In genomic region chr13:114817751-114818360, GRCm38 (mm10) we compare ENCODE assay signal across 8 mouse cellular contexts. TPM values are rescaled to one million over a fixed set of nuclear protein-coding genes. Genes with fewer than 3 reads are reported as not detected.
DNase-seq lines count a peak whose midpoint lies in the region; ATAC-seq and TF ChIP-seq lines count a peak whose summit lies in the region.

TSS of gene Mocs2 (plus strand) at chr13:114818236.

- TF ChIP-seq POLR2A in brain, embryonic 14.5 days (IDR thresholded peaks at IDR 0.05; ENCODE audit: borderline replicate concordance, extremely low read depth, insufficient read depth, insufficient read length, poor library complexity, severe bottlenecking): peak; percentile 25; the same call in 1 of the 2 replicates

- H3K9ac ChIP-seq in heart, embryonic 12.5 days: peak within 1 kb of the TSS; percentile 79
- H3K9ac ChIP-seq in kidney, postnatal 0 days (ENCODE audit: low read depth, low read length): peak within 1 kb of the TSS; percentile 70
- H3K9ac ChIP-seq in liver, embryonic 11.5 days (ENCODE audit: low read depth, low read length): peak within 1 kb of the TSS; percentile 72
- H3K9ac ChIP-seq in stomach, embryonic 14.5 days (replicated peaks; ENCODE audit: low read depth, low read length): peak within 1 kb of the TSS; percentile 36

- no peaks in the 10 kb centered on the region for H3K9me3 ChIP-seq in erythroblast, embryonic 14.5 days (ENCODE audit: control insufficient read depth, low read length)
- no peaks in the 10 kb centered on the region for H3K9me3 ChIP-seq in heart, embryonic 12.5 days (replicated peaks)
- no peaks in the 10 kb centered on the region for H3K9me3 ChIP-seq in kidney, postnatal 0 days (replicated peaks; ENCODE audit: low read length)
- no peaks in the 10 kb centered on the region for H3K9me3 ChIP-seq in liver, embryonic 11.5 days (ENCODE audit: control insufficient read depth, low read length)
- H3K9me3 ChIP-seq in stomach, embryonic 14.5 days (ENCODE audit: control insufficient read depth, low read depth, low read length): no peaks in the 10 kb centered on the region

- H3K27ac ChIP-seq in heart, embryonic 12.5 days (ENCODE audit: poor library complexity, severe bottlenecking): no peak within 1 kb of the TSS
- peak within 1 kb of the TSS; percentile 64 for H3K27ac ChIP-seq in kidney, postnatal 0 days
- peak within 1 kb of the TSS; percentile 38 for H3K27ac ChIP-seq in liver, embryonic 11.5 days (ENCODE audit: low read depth, low read length)
- no peak within 1 kb of the TSS for H3K27ac ChIP-seq in stomach, embryonic 14.5 days (ENCODE audit: low read length)

- peaks cover 19% of the 10 kb centered on the region for H3K4me1 ChIP-seq in erythroblast, embryonic 14.5 days (ENCODE audit: control insufficient read depth)
- H3K4me1 ChIP-seq in heart, embryonic 12.5 days (replicated peaks): peaks cover 12% of the 10 kb centered on the region
- 0 out of 2 replicates have a peak, but pooled peaks cover 4% of the 10 kb centered on the region for H3K4me1 ChIP-seq in kidney, postnatal 0 days (replicated peaks; ENCODE audit: insufficient read depth, low read length)
- H3K4me1 ChIP-seq in liver, embryonic 11.5 days (replicated peaks; ENCODE audit: control insufficient read depth, insufficient read depth, low read length): peaks cover 7% of the 10 kb centered on the region
- peaks cover 7% of the 10 kb centered on the region; the same call in 1 of the 2 replicates for H3K4me1 ChIP-seq in stomach, embryonic 14.5 days (ENCODE audit: control insufficient read depth, insufficient read depth, low read length)

- peak within 1 kb of the TSS; percentile 60 for H3K4me3 ChIP-seq in C2C12 (ENCODE audit: insufficient read depth, poor library complexity, severe bottlenecking)
- peak within 1 kb of the TSS; percentile 86 for H3K4me3 ChIP-seq in erythroblast, embryonic 14.5 days (replicated peaks)
- peak within 1 kb of the TSS; percentile 75 for H3K4me3 ChIP-seq in heart, embryonic 12.5 days
- H3K4me3 ChIP-seq in kidney, postnatal 0 days (replicated peaks; ENCODE audit: low read depth, low read length): peak within 1 kb of the TSS; percentile 77
- H3K4me3 ChIP-seq in liver, embryonic 11.5 days (ENCODE audit: low read depth, low read length): peak within 1 kb of the TSS; percentile 79
- H3K4me3 ChIP-seq in stomach, embryonic 14.5 days (ENCODE audit: low read depth, low read length): peak within 1 kb of the TSS; percentile 68

- H3ac ChIP-seq in C2C12 (ENCODE audit: control insufficient read depth, insufficient read length, low read depth): peak within 1 kb of the TSS; percentile 83

- TF ChIP-seq CTCF in C2C12 (IDR thresholded peaks at IDR 0.05; ENCODE audit: control insufficient read depth, insufficient read depth, insufficient read length): no peak
- no peak for TF ChIP-seq CTCF in brain, embryonic 14.5 days (IDR thresholded peaks at IDR 0.05; ENCODE audit: borderline replicate concordance, extremely low read depth, insufficient read depth, insufficient read length)
- TF ChIP-seq CTCF in kidney, postnatal 0 days (IDR thresholded peaks at IDR 0.05; ENCODE audit: low read depth): peak; percentile 23; the same call in 1 of the 2 replicates

- DNase-seq in brain, embryonic 14.5 days (ENCODE audit: low read depth): peak; percentile 96
- peak; percentile 97 for DNase-seq in kidney, postnatal 0 days (ENCODE audit: low spot score)
- DNase-seq in liver, embryonic 11.5 days (ENCODE audit: low spot score): peak; percentile 92
- peak; percentile 98 for DNase-seq in naive thymus-derived CD4-positive, alpha-beta T cell, adult 2 months (ENCODE audit: low read depth)

- peaks cover 4% of the 10 kb centered on the region for H3K36me3 ChIP-seq in C2C12 (ENCODE audit: control insufficient read depth, insufficient read depth)
- peaks cover 18% of the 10 kb centered on the region for H3K36me3 ChIP-seq in erythroblast, embryonic 14.5 days (ENCODE audit: control insufficient read depth)
- peaks cover 10% of the 10 kb centered on the region; the same call in 1 of the 2 replicates for H3K36me3 ChIP-seq in heart, embryonic 12.5 days
- 0 out of 2 replicates have a peak, but pooled peaks cover 3% of the 10 kb centered on the region for H3K36me3 ChIP-seq in kidney, postnatal 0 days (ENCODE audit: insufficient read depth, low read length)
- peaks cover 3% of the 10 kb centered on the region; the same call in 1 of the 2 replicates for H3K36me3 ChIP-seq in liver, embryonic 11.5 days (ENCODE audit: control insufficient read depth, insufficient read depth, low read length)
- no peaks in the 10 kb centered on the region; the same call in 1 of the 2 replicates for H3K36me3 ChIP-seq in stomach, embryonic 14.5 days (ENCODE audit: control insufficient read depth, insufficient read depth, low read length)

- peaks cover 30% of the 10 kb centered on the region for H3K79me2 ChIP-seq in C2C12 (ENCODE audit: control insufficient read depth, insufficient read depth)

- H3K4me2 ChIP-seq in heart, embryonic 12.5 days: peak within 1 kb of the TSS; percentile 93
- peak within 1 kb of the TSS; percentile 87 for H3K4me2 ChIP-seq in kidney, postnatal 0 days (ENCODE audit: low read length)
- peak within 1 kb of the TSS; percentile 89 for H3K4me2 ChIP-seq in liver, embryonic 11.5 days
- peak within 1 kb of the TSS; percentile 76 for H3K4me2 ChIP-seq in stomach, embryonic 14.5 days (replicated peaks; ENCODE audit: low read depth, low read length)

- ATAC-seq in heart, embryonic 12.5 days (ENCODE audit: insufficient number of reproducible peaks, low FRiP score): peak; percentile 97
- ATAC-seq in kidney, postnatal 0 days (replicated peaks; ENCODE audit: low FRiP score, low read depth): peak; percentile 97
- peak; percentile 99 for ATAC-seq in liver, embryonic 11.5 days (replicated peaks; ENCODE audit: low FRiP score)
- ATAC-seq in stomach, embryonic 14.5 days (ENCODE audit: insufficient number of reproducible peaks, insufficient read depth, low FRiP score, low read depth): peak; percentile 97

- H3K79me3 ChIP-seq in C2C12 (ENCODE audit: low read depth): peaks cover 9% of the 10 kb centered on the region

- WGBS in heart, embryonic 12.5 days: 1% methylated on average over 39 of the region's 39 CpGs
- WGBS in kidney, postnatal 0 days: 2% methylated on average over 39 of the region's 39 CpGs
- WGBS in liver, embryonic 11.5 days: under 1% methylated on average over 39 of the region's 39 CpGs
- under 1% methylated on average over 39 of the region's 39 CpGs for WGBS in stomach, embryonic 14.5 days

- no peaks in the 10 kb centered on the region for H3K27me3 ChIP-seq in C2C12 (ENCODE audit: control insufficient read depth, insufficient read depth, insufficient read length)
- H3K27me3 ChIP-seq in erythroblast, embryonic 14.5 days (ENCODE audit: control insufficient read depth): no peaks in the 10 kb centered on the region
- H3K27me3 ChIP-seq in heart, embryonic 12.5 days (replicated peaks): no peaks in the 10 kb centered on the region
- H3K27me3 ChIP-seq in kidney, postnatal 0 days (ENCODE audit: insufficient read depth, low read length): no peaks in the 10 kb centered on the region
- no peaks in the 10 kb centered on the region for H3K27me3 ChIP-seq in liver, embryonic 11.5 days (replicated peaks; ENCODE audit: control insufficient read depth, insufficient read depth, low read length)
- no peaks in the 10 kb centered on the region for H3K27me3 ChIP-seq in stomach, embryonic 14.5 days (ENCODE audit: control insufficient read depth, insufficient read depth, low read length)

TF ChIP-seq in C2C12, 6 proteins besides CTCF, POLR2A, EP300 and RAD21:
- TF ChIP-seq MAX (IDR thresholded peaks at IDR 0.05) (no peak), MYOG (IDR thresholded peaks at IDR 0.05; ENCODE audit: control insufficient read depth, extremely low read depth, insufficient read length) (no peak), USF1 (IDR thresholded peaks at IDR 0.05; ENCODE audit: low read depth) (no peak), FOSL1 (IDR thresholded peaks at IDR 0.05; ENCODE audit: insufficient read depth, low read length, poor library complexity, severe bottlenecking) (no peak), MYOD1 (IDR thresholded peaks at IDR 0.05; ENCODE audit: control insufficient read depth, insufficient read length, low read depth) (no peak), CEBPB (IDR thresholded peaks at IDR 0.05; ENCODE audit: low read depth) (no peak)
TF ChIP-seq in C2C12: peak in this region for 0.

RNA-seq across cellular contexts. Expression of gene Mocs2, which starts in this region (rescaled TPM):
- polyA plus RNA-seq in C2C12 (2012; fragmentation: generic; extraction: Trizol): 28.2 TPM
- 58.1 and 61.9 TPM in 2 replicates for polyA plus RNA-seq in brain, embryonic 14.5 days (2012; rRNA removed)
- 0.11 and 0.19 TPM in 2 replicates for polyA plus RNA-seq in erythroblast, embryonic 14.5 days (2012)
- 51.7 and 56.8 TPM in 2 replicates for polyA plus RNA-seq in heart, embryonic 12.5 days (2016; fragmentation: Nextera tagmentation; extraction: Ambion mirVana)
- polyA plus RNA-seq in kidney, postnatal 0 days (2015; fragmentation: Nextera tagmentation; extraction: Ambion mirVana): 116 and 120 TPM in 2 replicates
- polyA plus RNA-seq in liver, embryonic 11.5 days (2014; fragmentation: Nextera tagmentation; extraction: Ambion mirVana): 58.3 and 61.4 TPM in 2 replicates
- polyA plus RNA-seq in stomach, embryonic 14.5 days (2014; fragmentation: Nextera tagmentation; extraction: Ambion mirVana): 97.0 and 101 TPM in 2 replicates

Comparison
In these comparisons a context has a peak if more than half of its experiments do, and no peak if none do; other contexts are left out.
1. RNA of gene Mocs2 (polyA plus RNA-seq): 116 to 120 TPM in kidney, postnatal 0 days, 97.0 to 101 TPM in stomach, embryonic 14.5 days, 58.3 to 61.4 TPM in liver, embryonic 11.5 days, 58.1 to 61.9 TPM in brain, embryonic 14.5 days, 51.7 to 56.8 TPM in heart, embryonic 12.5 days and 28.2 TPM in C2C12 (single experiment); 0.11 to 0.19 TPM in erythroblast, embryonic 14.5 days; every median in the first group is over 10 times any median in the second.
2. H3K27ac ChIP-seq: peak in kidney, postnatal 0 days (single experiment) and liver, embryonic 11.5 days (single experiment); none in heart, embryonic 12.5 days (single experiment) and stomach, embryonic 14.5 days (single experiment).
3. Peak in every context shown above with its lines, with median percentiles within 50 percentile points of each other: H3K4me3 ChIP-seq, DNase-seq, ATAC-seq, H3K4me2 ChIP-seq and H3K9ac ChIP-seq.